Mouse (Mus musculus) monocyte, adult 5-6 weeks (primary cell): ENCODE results near the gene Cpsf2. TPM values are rescaled to one million over a fixed set of nuclear protein-coding genes. Genes with fewer than 3 reads are reported as not detected.

Experiments
- ATAC-seq: fragments of 153-309, 156-312 bp; replicated peaks from 2 replicates; pipeline ENCODE4 v1.8.0; 2017; ENCODE audit warnings: mild to moderate bottlenecking; ENCODE audit not compliant: low TSS enrichment, insufficient number of reproducible peaks, severe bottlenecking, poor library complexity, low FRiP score
- total RNA-seq: library from RNA; stranded (forward); fragments of 200-1000, 200-491, 200-594 nt; gene quantifications from 3 replicates; pipeline ENCODE4 v1.2.3, GENCODE M21; 2017

Gene Cpsf2
- total RNA-seq, 1 experiment from 2014 or later = 40.6 TPM

- ATAC-seq = no peak
These were observed 64.1 kb downstream of the Cpsf2 start for GRCm38 (mm10) chr12:102039861-102040260.

- no peak for ATAC-seq
These were observed 65.9 kb downstream of the Cpsf2 start for GRCm38 (mm10) chr12:102041699-102042098.

GRCm38 (mm10) chr12:102042247-102042646 is 66.5 kb downstream of the Cpsf2 start:
- no peak for ATAC-seq

- ATAC-seq = no peak
These were observed 68.1 kb downstream of the Cpsf2 start for GRCm38 (mm10) chr12:102043840-102044239.

- ATAC-seq = no peak
These were observed 78.4 kb downstream of the Cpsf2 start for GRCm38 (mm10) chr12:102054155-102054554.

- ATAC-seq = no peak
These were observed 80.0 kb downstream of the Cpsf2 start for GRCm38 (mm10) chr12:102055758-102056157.

Other genes starting within 250 kb of the Cpsf2 start
- gene Fbln5, start 156.9 kb upstream of the Cpsf2 start, total RNA-seq = not detected in 3 replicates
- 72.2 to 108 TPM (median 74.4 TPM) in 3 replicates for gene Trip11, start 62.7 kb upstream of the Cpsf2 start, total RNA-seq
- gene Atxn3, start 17.7 kb upstream of the Cpsf2 start, total RNA-seq = 48.3 to 49.7 TPM (median 49.6 TPM) in 3 replicates
- gene Slc24a4, start 152.7 kb downstream of the Cpsf2 start, total RNA-seq = not detected in 3 replicates